In the genomic region with DNA sequence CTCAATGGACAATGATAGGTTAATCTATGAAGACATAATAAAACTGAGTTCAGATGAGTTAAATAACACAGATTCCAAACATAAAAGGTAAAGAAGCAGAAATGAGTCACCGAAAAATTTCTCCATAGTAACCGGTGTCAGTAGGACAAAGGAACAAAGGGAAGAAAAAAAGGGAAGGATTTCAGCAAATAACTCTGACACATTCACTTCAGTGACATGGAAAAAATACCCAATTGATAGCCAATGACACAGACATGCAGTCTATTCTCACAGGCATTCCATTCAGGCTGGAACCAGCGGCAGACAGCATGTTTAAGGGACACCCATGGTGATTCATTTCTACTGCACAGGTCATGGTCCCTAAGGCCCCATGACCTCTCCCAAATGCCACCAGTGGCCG, we compare ENCODE assay signal across 12 mouse cellular contexts.
"Had no signal": no experiment of that assay in that cellular context is flagged by ENCODE, and none has a peak within 500 bp of the region (broad histone marks: within the 10 kb centered on the region; RNA-seq: fewer than 3 reads in every experiment).

No protein-coding gene starts in this region.

- H3K9ac ChIP-seq: kidney, embryonic 15.5 days; liver, embryonic 13.5 days; midbrain, embryonic 13.5 days had no signal

- ATAC-seq: midbrain, embryonic 13.5 days had no signal

- H3K9me3 ChIP-seq: kidney, embryonic 15.5 days; liver, embryonic 13.5 days; midbrain, embryonic 13.5 days had no signal

- H3K27ac ChIP-seq: kidney, embryonic 15.5 days; left cerebral cortex, adult 2 months; liver, embryonic 13.5 days; midbrain, embryonic 13.5 days had no signal

- H3K36me3 ChIP-seq: kidney, embryonic 15.5 days; liver, embryonic 13.5 days; midbrain, embryonic 13.5 days had no signal

- H3K4me3 ChIP-seq: kidney, embryonic 15.5 days; left cerebral cortex, adult 2 months; liver, embryonic 13.5 days; midbrain, embryonic 13.5 days had no signal

- H3K4me2 ChIP-seq: kidney, embryonic 15.5 days; liver, embryonic 13.5 days; midbrain, embryonic 13.5 days had no signal

- DNase-seq: kidney, postnatal 10 days; kidney, postnatal 36 days; layer of hippocampus, postnatal 36 days; liver, embryonic 13.5 days; lung, adult 2 months; lung, postnatal 14 days; lung, postnatal 4 days; thymus, adult 18-20 months; thymus, postnatal 36 days had no signal

- H3K27me3 ChIP-seq: liver, embryonic 13.5 days; midbrain, embryonic 13.5 days had no signal

- H3K4me1 ChIP-seq: kidney, embryonic 15.5 days; liver, embryonic 13.5 days; midbrain, embryonic 13.5 days had no signal
